Mouse (Mus musculus): Measurements from ENCODE around the gene Nln. TPM values are rescaled to one million over a fixed set of nuclear protein-coding genes. Genes with fewer than 3 reads are reported as not detected.

Gene Nln
- polyA plus RNA-seq, 1 experiment from 2014 or later: 21.0 TPM

DNA sequence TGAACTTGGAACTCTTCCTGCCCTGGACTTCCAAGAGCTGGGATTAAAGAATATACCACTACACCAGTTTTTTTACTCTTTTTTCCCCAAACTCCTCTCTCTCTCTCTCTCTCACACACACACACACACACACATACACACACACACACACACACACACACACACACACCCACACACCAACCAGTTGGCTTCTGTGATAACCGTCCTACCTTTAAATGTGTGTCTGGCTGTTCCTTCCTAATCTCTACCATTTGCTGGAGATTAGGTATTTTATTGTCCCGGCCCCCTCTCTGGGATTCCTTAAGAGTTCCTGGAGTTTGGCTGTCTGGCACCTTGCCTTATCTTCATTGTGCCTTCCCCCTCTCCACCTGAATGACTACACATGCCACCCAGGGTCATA is 24.8 kb downstream of the Nln start:
- H3K9me3 ChIP-seq (ENCODE audit: control insufficient read depth, low read length): no peaks in the 10 kb centered on the region
- DNase-seq (ENCODE audit: low spot score): no peak
- H3K9ac ChIP-seq (ENCODE audit: low read length): no peak overlapping the region
- ATAC-seq (ENCODE audit: insufficient number of reproducible peaks, low FRiP score, low TSS enrichment, low read depth): no peak
- H3K4me1 ChIP-seq (ENCODE audit: control insufficient read depth, insufficient read depth, low read length): no peaks in the 10 kb centered on the region
- no peaks in the 10 kb centered on the region for H3K27me3 ChIP-seq (ENCODE audit: control insufficient read depth, insufficient read depth, low read length)
- no peak overlapping the region for H3K4me2 ChIP-seq (ENCODE audit: low read depth, severe bottlenecking)
- H3K36me3 ChIP-seq (ENCODE audit: control insufficient read depth, insufficient read depth, low read length): no peaks in the 10 kb centered on the region
- 68% methylated on average over 2 of the region's 2 CpGs for WGBS
- no peak overlapping the region for H3K27ac ChIP-seq (replicated peaks; ENCODE audit: low read depth, low read length)
- no peak overlapping the region for H3K4me3 ChIP-seq (ENCODE audit: low read depth, low read length)

DNA sequence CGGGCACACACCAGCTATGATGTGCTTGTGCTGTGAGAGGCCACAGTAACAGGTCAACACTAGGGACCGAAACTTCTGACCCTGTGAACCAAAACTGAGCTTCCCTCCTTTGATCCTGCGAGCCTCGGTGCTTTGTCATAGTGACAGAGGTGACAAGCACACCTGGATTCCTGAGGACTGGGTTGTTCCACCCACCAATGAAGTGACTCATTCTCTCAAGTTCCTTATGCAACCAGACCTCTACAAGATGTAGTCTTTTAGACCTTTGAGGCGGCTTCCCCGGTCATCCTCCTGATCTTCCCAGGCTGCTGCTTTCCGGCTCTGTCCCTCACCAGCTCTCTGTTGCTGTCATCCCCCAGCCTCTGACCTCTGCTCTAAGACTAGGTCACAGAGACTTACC is 26.9 kb downstream of the Nln start:
- ATAC-seq (ENCODE audit: insufficient number of reproducible peaks, low FRiP score, low TSS enrichment, low read depth): no peak
- H3K27me3 ChIP-seq (ENCODE audit: control insufficient read depth, insufficient read depth, low read length): no peaks in the 10 kb centered on the region
- H3K4me3 ChIP-seq (ENCODE audit: low read depth, low read length): no peak overlapping the region
- H3K9me3 ChIP-seq (ENCODE audit: control insufficient read depth, low read length): no peaks in the 10 kb centered on the region
- no peak overlapping the region for H3K27ac ChIP-seq (replicated peaks; ENCODE audit: low read depth, low read length)
- no peaks in the 10 kb centered on the region for H3K36me3 ChIP-seq (ENCODE audit: control insufficient read depth, insufficient read depth, low read length)
- WGBS: 81% methylated on average over 7 of the region's 7 CpGs
- DNase-seq (ENCODE audit: low spot score): no peak
- 0 out of 2 replicates have a peak overlapping the region, but pooled peaks have one; percentile 12 for H3K9ac ChIP-seq (ENCODE audit: low read length)
- H3K4me2 ChIP-seq (ENCODE audit: low read depth, severe bottlenecking): no peak overlapping the region
- H3K4me1 ChIP-seq (ENCODE audit: control insufficient read depth, insufficient read depth, low read length): no peaks in the 10 kb centered on the region

DNA sequence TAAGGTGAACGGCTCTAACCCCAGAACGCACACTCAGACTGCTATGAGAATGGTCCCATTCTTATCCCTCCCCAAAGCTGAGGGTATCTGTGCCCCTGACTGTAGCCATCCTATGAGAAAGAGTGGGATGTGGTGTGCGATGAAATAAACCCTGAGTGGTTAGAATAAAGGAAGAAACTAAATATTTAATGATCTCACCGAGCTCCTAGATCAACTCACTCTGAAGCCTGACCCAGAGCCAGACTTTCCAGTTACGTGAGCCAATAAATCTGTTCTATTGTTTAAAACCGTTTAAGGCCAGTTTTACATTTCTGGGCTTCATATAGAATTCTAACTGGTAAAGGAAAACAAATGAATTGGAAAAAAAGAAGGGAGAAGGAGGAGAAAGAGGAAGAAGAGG is 32.4 kb downstream of the Nln start:
- no peak for DNase-seq (ENCODE audit: low spot score)
- no peak for ATAC-seq (ENCODE audit: insufficient number of reproducible peaks, low FRiP score, low TSS enrichment, low read depth)
- Histone ChIP-seq H3K36me3 (ENCODE audit: control insufficient read depth, insufficient read depth, low read length) (no peaks in the 10 kb centered on the region), H3K9ac (ENCODE audit: low read length) (no peak overlapping the region), H3K9me3 (ENCODE audit: control insufficient read depth, low read length) (no peaks in the 10 kb centered on the region), H3K4me1 (ENCODE audit: control insufficient read depth, insufficient read depth, low read length) (no peaks in the 10 kb centered on the region), H3K27me3 (ENCODE audit: control insufficient read depth, insufficient read depth, low read length) (no peaks in the 10 kb centered on the region), H3K4me3 (ENCODE audit: low read depth, low read length) (no peak overlapping the region), H3K4me2 (ENCODE audit: low read depth, severe bottlenecking) (no peak overlapping the region), H3K27ac (replicated peaks; ENCODE audit: low read depth, low read length) (no peak overlapping the region)
- WGBS: 87% methylated on average over 6 of the region's 6 CpGs

DNA sequence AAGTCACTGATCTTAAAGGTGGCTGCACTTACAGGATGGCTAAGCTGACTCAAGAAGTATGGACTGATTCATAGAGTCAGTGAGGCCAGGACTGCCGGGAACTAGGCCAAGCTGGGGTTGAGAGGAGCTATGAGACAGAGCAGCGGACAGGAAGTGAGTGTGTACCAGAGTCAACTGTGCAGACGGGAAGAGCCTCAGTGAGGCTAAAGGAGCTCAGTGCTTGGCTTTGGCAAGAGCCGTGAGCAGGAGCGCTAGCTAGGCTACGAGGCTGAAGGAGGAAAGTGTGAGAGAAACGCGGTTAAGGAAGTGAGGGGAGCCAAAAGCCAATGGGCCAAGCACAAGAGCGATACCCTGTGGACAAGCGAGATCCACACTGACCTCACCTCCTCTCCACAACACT is 34.7 kb downstream of the Nln start:
- H3K4me2 ChIP-seq (ENCODE audit: low read depth, severe bottlenecking): no peak overlapping the region
- no peaks in the 10 kb centered on the region for H3K4me1 ChIP-seq (ENCODE audit: control insufficient read depth, insufficient read depth, low read length)
- no peaks in the 10 kb centered on the region for H3K9me3 ChIP-seq (ENCODE audit: control insufficient read depth, low read length)
- H3K36me3 ChIP-seq (ENCODE audit: control insufficient read depth, insufficient read depth, low read length): no peaks in the 10 kb centered on the region
- no peak overlapping the region for H3K4me3 ChIP-seq (ENCODE audit: low read depth, low read length)
- 86% methylated on average over 10 of the region's 10 CpGs for WGBS
- no peak for DNase-seq (ENCODE audit: low spot score)
- no peak overlapping the region for H3K27ac ChIP-seq (replicated peaks; ENCODE audit: low read depth, low read length)
- no peaks in the 10 kb centered on the region for H3K27me3 ChIP-seq (ENCODE audit: control insufficient read depth, insufficient read depth, low read length)
- no peak overlapping the region for H3K9ac ChIP-seq (ENCODE audit: low read length)
- no peak for ATAC-seq (ENCODE audit: insufficient number of reproducible peaks, low FRiP score, low TSS enrichment, low read depth)

DNA sequence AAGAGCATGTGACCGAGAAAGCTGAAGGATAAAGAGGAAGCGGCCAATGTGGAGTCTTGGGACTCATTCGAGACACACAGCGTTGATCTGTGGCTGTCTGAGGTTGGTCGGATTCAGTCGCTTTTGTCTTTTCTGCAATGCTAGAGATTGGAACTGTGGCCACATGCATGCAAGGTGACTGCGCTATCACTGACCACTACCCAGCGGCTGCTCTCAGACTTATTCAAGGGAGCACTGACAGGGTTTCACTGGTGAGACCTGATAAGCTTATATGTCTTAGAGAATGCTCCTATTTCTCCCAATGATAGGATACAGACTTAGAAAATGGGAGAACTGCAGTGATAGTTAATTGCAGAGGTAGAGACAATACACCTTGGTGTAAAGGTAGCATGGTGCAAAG is 35.2 kb downstream of the Nln start:
- no peak for ATAC-seq (ENCODE audit: insufficient number of reproducible peaks, low FRiP score, low TSS enrichment, low read depth)

DNA sequence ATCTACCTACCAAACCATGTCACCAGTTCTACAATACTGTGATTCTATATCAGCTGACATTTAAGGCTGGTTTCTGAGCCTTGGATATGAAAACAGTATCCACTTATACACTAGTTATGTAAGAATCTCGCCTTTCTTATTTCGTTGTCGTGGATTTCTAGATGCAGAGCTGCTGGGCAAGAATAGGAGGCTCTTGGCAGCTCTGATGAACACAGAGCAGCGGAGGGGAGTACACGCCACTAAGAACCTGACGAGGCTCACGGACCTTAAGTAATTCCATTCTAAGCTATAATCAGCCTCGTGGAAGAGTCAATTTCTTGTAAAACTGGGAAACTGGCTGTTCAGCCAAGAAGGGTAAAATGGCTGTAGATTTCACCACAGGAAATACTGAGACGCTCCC is 37.1 kb downstream of the Nln start:
- H3K9me3 ChIP-seq (ENCODE audit: control insufficient read depth, low read length): no peaks in the 10 kb centered on the region
- no peak overlapping the region for H3K4me3 ChIP-seq (ENCODE audit: low read depth, low read length)
- H3K36me3 ChIP-seq (ENCODE audit: control insufficient read depth, insufficient read depth, low read length): no peaks in the 10 kb centered on the region
- H3K27me3 ChIP-seq (ENCODE audit: control insufficient read depth, insufficient read depth, low read length): no peaks in the 10 kb centered on the region
- no peak for ATAC-seq (ENCODE audit: insufficient number of reproducible peaks, low FRiP score, low TSS enrichment, low read depth)
- no peak overlapping the region for H3K27ac ChIP-seq (replicated peaks; ENCODE audit: low read depth, low read length)
- no peak overlapping the region for H3K9ac ChIP-seq (ENCODE audit: low read length)
- DNase-seq (ENCODE audit: low spot score): no peak
- H3K4me1 ChIP-seq (ENCODE audit: control insufficient read depth, insufficient read depth, low read length): no peaks in the 10 kb centered on the region
- 91% methylated on average over 9 of the region's 9 CpGs for WGBS
- no peak overlapping the region for H3K4me2 ChIP-seq (ENCODE audit: low read depth, severe bottlenecking)

More for the DNA sequence above, 35.2 kb downstream of the Nln start:
- Histone ChIP-seq H3K9me3 (ENCODE audit: control insufficient read depth, low read length) (no peaks in the 10 kb centered on the region), H3K27ac (replicated peaks; ENCODE audit: low read depth, low read length) (no peak overlapping the region), H3K4me1 (ENCODE audit: control insufficient read depth, insufficient read depth, low read length) (no peaks in the 10 kb centered on the region), H3K27me3 (ENCODE audit: control insufficient read depth, insufficient read depth, low read length) (no peaks in the 10 kb centered on the region), H3K4me3 (ENCODE audit: low read depth, low read length) (no peak overlapping the region), H3K36me3 (ENCODE audit: control insufficient read depth, insufficient read depth, low read length) (no peaks in the 10 kb centered on the region), H3K4me2 (ENCODE audit: low read depth, severe bottlenecking) (no peak overlapping the region), H3K9ac (ENCODE audit: low read length) (no peak overlapping the region)
- 94% methylated on average over 8 of the region's 8 CpGs for WGBS
- DNase-seq (ENCODE audit: low spot score): no peak

DNA sequence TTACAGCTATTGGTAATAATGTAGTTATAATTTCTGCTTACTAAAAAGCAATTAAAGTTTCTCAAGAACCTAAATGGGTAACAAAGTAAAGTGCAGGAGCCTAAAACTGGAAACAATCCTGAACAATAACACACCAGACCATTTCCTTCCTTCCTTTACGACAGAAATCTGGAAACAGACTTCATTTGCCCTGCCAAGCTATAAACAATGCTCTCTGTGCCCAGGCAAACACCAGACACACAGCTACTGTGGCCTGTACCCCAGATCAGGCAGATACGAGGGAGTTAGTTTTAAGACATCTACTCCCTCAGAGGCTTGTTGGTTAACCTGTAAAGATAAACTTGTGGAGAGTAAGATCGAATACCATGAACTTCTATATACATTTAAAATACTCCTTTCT is 38.7 kb downstream of the Nln start:
- ATAC-seq (ENCODE audit: insufficient number of reproducible peaks, low FRiP score, low TSS enrichment, low read depth) (no peak), DNase-seq (ENCODE audit: low spot score) (no peak)
- Histone ChIP-seq H3K4me2 (ENCODE audit: low read depth, severe bottlenecking) (no peak overlapping the region), H3K36me3 (ENCODE audit: control insufficient read depth, insufficient read depth, low read length) (no peaks in the 10 kb centered on the region), H3K4me1 (ENCODE audit: control insufficient read depth, insufficient read depth, low read length) (no peaks in the 10 kb centered on the region), H3K27ac (replicated peaks; ENCODE audit: low read depth, low read length) (no peak overlapping the region), H3K9me3 (ENCODE audit: control insufficient read depth, low read length) (no peaks in the 10 kb centered on the region), H3K4me3 (ENCODE audit: low read depth, low read length) (no peak overlapping the region), H3K27me3 (ENCODE audit: control insufficient read depth, insufficient read depth, low read length) (no peaks in the 10 kb centered on the region), H3K9ac (ENCODE audit: low read length) (no peak overlapping the region)
- WGBS: 52% methylated on average over 3 of the region's 3 CpGs

DNA sequence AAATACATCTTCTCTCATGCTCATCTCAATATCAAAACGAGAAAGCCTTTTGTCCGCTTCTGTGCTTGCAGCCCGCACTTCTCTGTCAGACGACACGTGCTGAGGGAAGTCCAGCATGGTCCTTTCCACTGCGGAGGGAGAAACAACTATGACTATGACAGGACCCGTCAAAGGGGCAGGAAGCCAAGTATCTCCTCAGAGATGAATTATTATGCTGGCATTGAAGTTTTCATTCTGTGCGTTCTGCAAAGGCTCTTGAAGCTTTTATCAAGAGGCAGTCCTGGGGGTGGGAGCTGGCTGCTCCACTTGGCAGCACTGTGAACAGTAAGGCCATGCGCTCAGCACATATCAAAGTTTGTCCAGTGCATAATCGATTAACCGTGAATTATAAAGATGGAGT is 40.2 kb downstream of the Nln start:
- H3K4me3 ChIP-seq (ENCODE audit: low read depth, low read length): no peak overlapping the region
- no peaks in the 10 kb centered on the region for H3K27me3 ChIP-seq (ENCODE audit: control insufficient read depth, insufficient read depth, low read length)
- no peak overlapping the region for H3K4me2 ChIP-seq (ENCODE audit: low read depth, severe bottlenecking)
- 93% methylated on average over 11 of the region's 11 CpGs for WGBS
- H3K9me3 ChIP-seq (ENCODE audit: control insufficient read depth, low read length): no peaks in the 10 kb centered on the region
- no peak overlapping the region; the same call in 1 of the 2 replicates for H3K9ac ChIP-seq (ENCODE audit: low read length)
- H3K4me1 ChIP-seq (ENCODE audit: control insufficient read depth, insufficient read depth, low read length): no peaks in the 10 kb centered on the region
- DNase-seq (ENCODE audit: low spot score) (no peak), ATAC-seq (ENCODE audit: insufficient number of reproducible peaks, low FRiP score, low TSS enrichment, low read depth) (no peak)
- no peak overlapping the region for H3K27ac ChIP-seq (replicated peaks; ENCODE audit: low read depth, low read length)
- H3K36me3 ChIP-seq (ENCODE audit: control insufficient read depth, insufficient read depth, low read length): no peaks in the 10 kb centered on the region

DNA sequence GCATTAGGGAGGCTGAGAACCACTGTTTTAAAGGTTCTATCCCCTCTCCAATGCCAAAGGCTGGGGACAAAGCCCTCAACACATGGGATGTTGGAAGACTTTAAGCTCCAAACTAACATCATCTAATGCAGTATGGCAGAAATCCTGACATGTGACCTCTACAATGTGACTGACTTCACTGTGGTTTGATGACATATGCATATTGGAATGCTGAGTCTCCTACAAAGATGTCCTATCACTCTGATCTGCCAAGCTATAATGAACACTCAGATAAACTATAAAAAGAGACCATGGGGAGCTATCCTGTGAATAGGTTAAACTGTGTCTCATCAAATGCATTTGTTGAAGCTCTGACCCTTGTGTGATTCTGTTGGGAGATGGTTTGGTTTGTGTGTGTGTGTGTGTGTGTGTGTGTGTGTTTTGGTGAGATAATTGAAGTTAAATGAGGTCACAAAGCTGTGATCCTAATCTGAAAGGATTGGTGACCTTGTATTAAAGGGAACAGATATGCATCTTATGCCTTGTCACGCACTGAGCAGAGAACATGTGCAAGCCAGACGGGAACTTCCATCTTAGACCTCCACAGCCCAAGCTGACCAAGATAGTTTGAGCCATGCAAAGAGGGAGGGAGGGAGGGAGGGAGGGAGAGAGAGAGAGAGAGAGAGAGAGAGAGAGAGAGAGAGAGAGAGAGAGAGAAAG is 43.6 kb downstream of the Nln start:
- Histone ChIP-seq H3K4me3 (ENCODE audit: low read depth, low read length) (no peak overlapping the region), H3K4me1 (ENCODE audit: control insufficient read depth, insufficient read depth, low read length) (peaks cover 10% of the 10 kb centered on the region), H3K9me3 (ENCODE audit: control insufficient read depth, low read length) (no peaks in the 10 kb centered on the region), H3K4me2 (ENCODE audit: low read depth, severe bottlenecking) (no peak overlapping the region), H3K27ac (replicated peaks; ENCODE audit: low read depth, low read length) (no peak overlapping the region), H3K36me3 (ENCODE audit: control insufficient read depth, insufficient read depth, low read length) (no peaks in the 10 kb centered on the region), H3K9ac (ENCODE audit: low read length) (no peak overlapping the region), H3K27me3 (ENCODE audit: control insufficient read depth, insufficient read depth, low read length) (no peaks in the 10 kb centered on the region)
- WGBS: 35% methylated on average over 2 of the region's 2 CpGs
- ATAC-seq (ENCODE audit: insufficient number of reproducible peaks, low FRiP score, low TSS enrichment, low read depth): no peak
- no peak for DNase-seq (ENCODE audit: low spot score)

All from limb, embryonic 11.5 days (tissue).